Mouse (Mus musculus) hindbrain, embryonic 11.5 days (tissue): ENCODE results near the gene Cass4. TPM values are rescaled to one million over a fixed set of nuclear protein-coding genes. Genes with fewer than 3 reads are reported as not detected.

Source experiments
- ATAC-seq: fragments of 200-750 bp; cut with Nextera tagmentation; 2 replicates; pipeline ENCODE4 v1.8.0; 2017; ENCODE audit warnings: mild to moderate bottlenecking, moderate TSS enrichment, moderate library complexity; ENCODE audit not compliant: low FRiP score
- DNase-seq: peaks from one replicate; pipeline ENCODE4 v3.0.0-alpha.2; 2015; ENCODE audit warnings: low spot score
- H3K27ac ChIP-seq: fragments of 300-500 bp; sonication (generic); 2 replicates; pipeline ENCODE4 v1.5.1; 2014; ENCODE audit warnings: mild to moderate bottlenecking, low read depth, low read length
- H3K27me3 ChIP-seq: fragments of 300-500 bp; sonication (generic); 2 replicates; pipeline ENCODE4 v1.6.1; 2014; ENCODE audit warnings: mild to moderate bottlenecking, low read length, moderate library complexity, mixed read lengths; ENCODE audit not compliant: control insufficient read depth, insufficient read depth
- H3K36me3 ChIP-seq: fragments of 300-500 bp; sonication (generic); 2 replicates; pipeline ENCODE4 v1.6.1; 2014; ENCODE audit warnings: mild to moderate bottlenecking, low read length, moderate library complexity, mixed read lengths; ENCODE audit not compliant: control insufficient read depth, insufficient read depth
- H3K4me1 ChIP-seq: fragments of 300-500 bp; sonication (generic); replicated peaks from 2 replicates; pipeline ENCODE4 v1.6.1; 2014; ENCODE audit warnings: low read length, mixed read lengths; ENCODE audit not compliant: control insufficient read depth, insufficient read depth
- H3K4me2 ChIP-seq: fragments of 300-500 bp; sonication (generic); replicated peaks from 2 replicates; pipeline ENCODE4 v1.6.1; 2014; ENCODE audit warnings: mild to moderate bottlenecking, low read depth, low read length
- H3K4me3 ChIP-seq: fragments of 300-500 bp; sonication (generic); 2 replicates; pipeline ENCODE4 v1.5.1; 2014; ENCODE audit warnings: low read depth, low read length
- H3K9ac ChIP-seq: fragments of 300-500 bp; sonication (generic); 2 replicates; pipeline ENCODE4 v1.6.1; 2014; ENCODE audit warnings: low read depth, low read length
- H3K9me3 ChIP-seq: fragments of 300-500 bp; sonication (generic); 2 replicates; pipeline ENCODE4 v1.6.1; 2016; ENCODE audit warnings: low read length; ENCODE audit not compliant: control insufficient read depth
- WGBS: fragments of 180-500 bp; shearing (Covaris S2); extraction: QIAGEN DNeasy Blood & Tissue Kit; methylation state at CpG from one replicate; pipeline ENCODE4 v1.1.7; 2014; 5-methylcytosine and 5-hydroxymethylcytosine counted together
- polyA plus RNA-seq: library from polyadenylated mRNA; unstranded; fragments of >200 nt; fragmentation: Nextera tagmentation; extraction: Ambion mirVana; gene quantifications from 2 replicates; pipeline ENCODE4 v1.2.1, GENCODE M21; 2014

The Cass4 gene
- polyA plus RNA-seq: 0.12 and 0.40 TPM in 2 replicates

DNA sequence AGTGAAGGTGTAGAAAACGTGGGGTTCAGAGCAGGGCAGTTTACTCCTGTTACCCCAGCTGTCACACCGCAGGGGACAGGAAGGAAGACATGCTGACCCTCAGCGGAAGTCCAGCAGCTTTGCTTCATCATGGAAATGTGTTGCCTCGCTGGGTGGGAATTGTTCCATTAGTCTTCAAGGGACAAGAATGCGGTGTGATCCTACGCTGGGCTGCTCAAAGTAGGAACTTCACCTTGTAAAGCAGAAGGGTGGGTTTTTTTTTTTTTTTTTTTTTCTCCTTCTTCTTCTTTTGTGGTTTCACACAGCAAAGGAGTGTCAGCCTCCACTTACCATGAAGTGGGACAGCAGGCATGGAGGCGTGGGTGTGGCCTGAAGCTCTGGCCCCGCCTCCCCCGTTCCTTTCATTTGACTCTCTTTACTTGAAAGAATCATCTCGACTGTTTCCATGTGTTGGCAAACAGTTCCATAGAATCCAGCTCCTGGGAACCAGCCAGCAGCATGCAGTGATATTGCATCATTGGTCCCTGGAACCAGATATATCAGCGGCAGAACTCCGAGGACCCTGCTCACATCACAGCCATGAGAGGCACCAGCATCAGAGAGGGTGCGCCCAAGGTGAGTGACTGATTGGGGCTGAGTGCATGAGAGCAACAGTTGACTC is at the start of gene Cass4:
Gene Cass4, plus strand, starts transcription at position 404 of the 661 bp plus-strand sequence.
- no peak within 1 kb of the TSS for H3K4me2 ChIP-seq
- ATAC-seq: no peak
- WGBS: 32% methylated on average over 13 of the region's 13 CpGs

DNA sequence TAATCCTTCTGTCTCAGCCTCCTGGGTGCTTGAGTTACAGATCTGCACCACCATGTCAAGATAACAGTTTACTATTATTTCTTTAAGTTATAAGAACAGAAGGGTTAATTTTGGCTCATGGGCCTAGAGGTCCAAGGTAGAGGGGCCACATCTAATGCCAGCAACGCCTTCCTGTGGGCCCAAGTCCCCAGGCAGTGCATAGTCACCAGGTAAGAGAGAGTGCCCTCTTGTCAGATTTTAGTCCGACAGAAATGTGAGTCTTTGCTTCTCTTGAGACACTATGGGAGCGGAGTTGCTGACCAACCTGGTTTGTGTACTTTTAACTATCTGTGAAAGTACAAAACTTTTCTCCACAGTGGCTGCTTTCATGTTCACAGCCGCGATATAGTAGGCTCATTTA is 48.9 kb upstream of the Cass4 start:
- Histone ChIP-seq H3K4me1 (0 out of 2 replicates have a peak, but pooled peaks cover 2% of the 10 kb centered on the region), H3K4me2 (peak overlapping the region; percentile 97), H3K27me3 (no peaks in the 10 kb centered on the region), H3K9me3 (no peaks in the 10 kb centered on the region), H3K27ac (no peak overlapping the region), H3K9ac (no peak overlapping the region), H3K36me3 (no peaks in the 10 kb centered on the region), H3K4me3 (no peak overlapping the region)
- WGBS: 39% methylated on average over 5 of the region's 5 CpGs
- no peak for DNase-seq
- peak; percentile 1; the same call in 1 of the 2 replicates for ATAC-seq

More for the DNA sequence above, at the start of gene Cass4:
- H3K9ac ChIP-seq: no peak within 1 kb of the TSS
- no peaks in the 10 kb centered on the region for H3K36me3 ChIP-seq
- H3K4me3 ChIP-seq: no peak within 1 kb of the TSS
- no peaks in the 10 kb centered on the region for H3K27me3 ChIP-seq
- no peak within 1 kb of the TSS for H3K27ac ChIP-seq
- DNase-seq: no peak
- H3K9me3 ChIP-seq: no peaks in the 10 kb centered on the region
- no peaks in the 10 kb centered on the region for H3K4me1 ChIP-seq

DNA sequence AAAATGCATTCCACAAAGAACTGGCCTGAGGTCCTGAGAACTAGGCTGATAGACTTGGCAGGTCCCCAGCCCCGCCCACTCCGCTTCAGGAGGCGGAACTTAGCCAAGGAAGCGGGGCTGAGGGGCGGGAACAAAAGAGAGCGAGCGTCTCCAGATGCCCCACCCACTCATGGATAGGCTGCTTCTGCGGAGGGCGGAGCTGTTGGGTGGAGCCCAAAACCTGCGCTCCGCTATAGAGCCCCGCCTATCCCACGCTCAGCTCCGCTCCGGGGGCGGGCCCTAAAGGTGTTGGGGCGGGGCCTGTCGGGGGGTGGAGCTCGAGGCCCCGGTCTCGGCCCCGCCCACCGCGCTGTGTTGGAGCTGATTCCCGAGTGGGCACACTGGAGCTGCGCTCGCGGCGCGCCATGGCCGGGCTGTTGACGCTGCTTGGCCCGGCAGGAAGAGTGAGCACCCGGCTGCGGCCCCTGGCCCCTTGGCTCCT is 48.3 kb upstream of the Cass4 start, which contains the start of gene Fam210b:
Gene Fam210b, plus strand, starts transcription at position 308 of the 481 bp plus-strand sequence.
- 2% methylated on average over 35 of the region's 35 CpGs for WGBS
- Histone ChIP-seq H3K27me3 (no peaks in the 10 kb centered on the region), H3K9ac (peak within 1 kb of the TSS; percentile 78), H3K4me2 (peak within 1 kb of the TSS; percentile 97), H3K27ac (0 out of 2 replicates have a peak within 1 kb of the TSS, but pooled peaks have one; percentile 24), H3K9me3 (no peaks in the 10 kb centered on the region), H3K4me3 (peak within 1 kb of the TSS; percentile 66), H3K4me1 (0 out of 2 replicates have a peak, but pooled peaks cover 2% of the 10 kb centered on the region), H3K36me3 (no peaks in the 10 kb centered on the region)
- DNase-seq (peak; percentile 98), ATAC-seq (peak; percentile 96)

DNA sequence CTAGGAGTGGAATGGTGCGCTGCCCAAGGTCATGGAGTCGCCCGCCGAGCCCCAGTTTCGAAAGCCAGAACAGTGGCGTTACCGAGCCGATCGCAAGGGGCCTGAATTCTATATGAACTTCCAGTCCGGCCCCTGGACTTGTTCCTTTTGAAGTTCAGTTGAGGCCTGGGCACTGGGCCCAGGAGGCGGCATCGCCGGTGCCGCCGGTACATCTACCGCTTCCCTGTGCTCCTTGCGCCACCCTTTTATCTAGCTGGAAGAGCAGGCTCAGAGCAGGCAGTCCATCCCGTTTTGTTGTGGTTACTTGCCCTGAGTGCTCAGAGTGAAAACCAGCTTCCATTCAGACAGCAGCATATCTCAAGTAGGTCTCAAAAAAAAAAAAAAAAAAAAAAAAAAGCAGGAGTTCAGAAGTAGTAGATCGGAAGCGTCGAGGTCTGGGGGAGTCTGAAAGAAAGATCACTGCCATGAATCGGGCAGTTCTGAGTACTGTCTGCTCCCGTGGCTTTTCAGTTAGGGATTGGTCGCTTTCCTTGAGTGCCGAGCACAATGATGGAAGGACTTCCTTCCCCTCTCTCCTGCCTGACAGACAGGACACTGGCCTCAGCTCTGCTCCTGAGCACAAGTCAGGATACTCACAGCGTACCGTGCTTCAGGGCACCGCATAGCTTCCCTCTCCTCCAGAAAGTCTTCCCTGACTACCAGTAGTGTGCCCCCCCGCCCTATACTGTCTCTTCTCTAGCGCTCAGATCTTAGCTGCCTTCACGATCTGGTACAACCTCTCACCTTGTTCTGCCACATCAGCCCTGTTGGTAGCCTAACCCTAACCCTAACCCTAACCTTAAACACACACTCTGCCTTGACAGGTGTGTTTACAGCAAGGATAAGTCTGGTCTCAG is 47.3 kb upstream of the Cass4 start:
- Histone ChIP-seq H3K9me3 (no peaks in the 10 kb centered on the region), H3K36me3 (no peaks in the 10 kb centered on the region), H3K4me2 (peak overlapping the region; percentile 97), H3K9ac (peak overlapping the region; percentile 78), H3K27ac (0 out of 2 replicates have a peak overlapping the region, but pooled peaks have one; percentile 14), H3K4me3 (peak overlapping the region; percentile 66), H3K27me3 (no peaks in the 10 kb centered on the region), H3K4me1 (0 out of 2 replicates have a peak, but pooled peaks cover 2% of the 10 kb centered on the region)
- DNase-seq: peak; percentile 45
- WGBS: 10% methylated on average over 31 of the region's 31 CpGs
- no peak; the same call in none of the 2 replicates for ATAC-seq

DNA sequence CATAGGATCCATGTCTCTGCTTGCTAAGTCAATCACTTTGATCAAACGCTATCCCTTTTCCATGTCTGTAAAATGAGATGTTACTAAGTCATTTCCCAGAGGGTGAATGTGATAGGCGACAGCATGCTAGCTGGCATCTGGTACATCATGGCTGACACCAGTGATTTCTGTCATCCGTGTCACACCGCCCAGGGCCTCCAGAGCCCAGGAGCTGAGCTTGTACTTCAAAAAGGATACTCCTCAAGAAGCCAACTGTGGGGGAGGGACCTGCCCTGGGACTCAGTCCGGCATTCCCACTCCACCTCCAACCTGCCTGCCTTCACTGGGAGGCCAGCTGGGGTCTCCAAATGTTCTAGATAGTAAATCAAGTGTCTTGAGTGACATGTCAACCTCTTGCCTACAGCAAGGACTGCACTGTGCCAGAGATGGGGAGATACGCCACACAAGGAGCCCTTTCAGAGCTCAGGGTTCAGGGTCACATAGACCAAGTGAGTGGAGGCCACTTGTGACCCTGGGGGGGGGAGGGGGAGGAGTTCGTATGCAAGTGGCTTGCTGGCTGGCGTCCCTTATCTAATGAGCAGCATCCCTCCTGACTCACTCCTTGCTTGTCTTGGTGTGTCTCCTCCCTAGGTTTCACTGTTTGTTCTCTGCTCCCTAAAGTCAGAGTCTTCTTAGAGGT is 46.5 kb upstream of the Cass4 start:
- H3K9me3 ChIP-seq: no peaks in the 10 kb centered on the region
- H3K4me3 ChIP-seq: peak overlapping the region; percentile 66
- H3K4me1 ChIP-seq: 0 out of 2 replicates have a peak, but pooled peaks cover 2% of the 10 kb centered on the region
- ATAC-seq (no peak), DNase-seq (no peak)
- 64% methylated on average over 8 of the region's 8 CpGs for WGBS
- H3K36me3 ChIP-seq: no peaks in the 10 kb centered on the region
- 0 out of 2 replicates have a peak overlapping the region, but pooled peaks have one; percentile 14 for H3K27ac ChIP-seq
- peak overlapping the region; percentile 97 for H3K4me2 ChIP-seq
- no peaks in the 10 kb centered on the region for H3K27me3 ChIP-seq
- no peak overlapping the region; the same call in 1 of the 2 replicates for H3K9ac ChIP-seq

DNA sequence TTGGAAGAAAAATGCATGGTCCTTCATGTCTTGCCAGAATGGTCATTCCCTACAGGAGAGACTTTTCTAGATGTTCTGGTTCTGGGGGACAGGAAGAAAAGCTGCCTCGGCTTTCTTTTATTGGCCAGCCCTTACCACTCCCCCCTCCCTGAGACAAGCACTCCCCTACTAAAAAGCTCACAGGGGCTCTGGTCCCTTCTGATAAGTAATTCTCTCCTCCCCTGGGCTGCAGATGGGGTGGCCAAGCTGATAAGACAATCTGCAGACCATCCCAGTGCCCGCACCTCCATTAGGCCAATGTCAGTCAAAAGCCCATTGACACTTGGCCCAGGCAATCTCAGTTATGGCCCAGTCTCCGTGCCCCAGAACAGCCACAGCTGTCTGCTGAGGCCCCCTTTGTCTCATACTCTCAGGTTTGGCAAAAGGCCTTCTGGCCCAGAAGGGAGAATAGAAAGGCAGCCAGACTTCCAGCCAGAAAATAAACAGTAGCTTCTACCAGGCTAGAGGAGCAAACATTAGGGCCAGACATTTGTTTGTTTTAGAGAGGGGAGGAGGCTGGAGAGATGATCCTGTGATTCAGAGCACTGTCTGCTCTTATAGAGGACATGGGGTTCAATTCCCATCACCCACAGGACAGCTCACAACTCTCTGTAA is 45.2 kb upstream of the Cass4 start:
- no peak overlapping the region for H3K4me3 ChIP-seq
- no peaks in the 10 kb centered on the region for H3K9me3 ChIP-seq
- H3K27me3 ChIP-seq: no peaks in the 10 kb centered on the region
- no peak overlapping the region for H3K9ac ChIP-seq
- peak overlapping the region; percentile 63; the same call in 1 of the 2 replicates for H3K27ac ChIP-seq
- ATAC-seq (no peak), DNase-seq (no peak)
- WGBS: 68% methylated on average over 3 of the region's 3 CpGs
- no peak overlapping the region for H3K4me2 ChIP-seq
- H3K4me1 ChIP-seq: 0 out of 2 replicates have a peak, but pooled peaks cover 2% of the 10 kb centered on the region
- H3K36me3 ChIP-seq: no peaks in the 10 kb centered on the region

DNA sequence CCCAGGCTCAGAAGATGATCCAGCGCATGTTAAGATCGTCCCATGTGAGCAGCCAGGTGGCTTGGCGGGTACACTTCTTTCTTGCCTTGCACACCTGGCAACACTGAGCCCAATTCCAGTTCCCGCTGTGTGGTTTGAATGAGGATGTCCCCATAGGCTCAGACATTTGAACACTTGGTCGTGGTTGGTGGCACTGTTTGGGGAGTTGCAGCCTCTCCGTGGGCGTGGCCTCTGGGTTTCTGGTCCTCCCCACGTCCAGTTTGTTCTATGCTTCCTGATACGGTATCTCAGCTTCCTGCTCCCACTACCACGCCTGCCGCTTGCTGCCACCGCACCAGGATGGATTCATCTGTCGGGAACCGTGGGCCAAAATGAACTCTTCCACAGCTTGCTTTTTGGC is 43.8 kb upstream of the Cass4 start:
- DNase-seq: no peak
- no peaks in the 10 kb centered on the region for H3K9me3 ChIP-seq
- no peak overlapping the region for H3K9ac ChIP-seq
- no peak overlapping the region for H3K27ac ChIP-seq
- 79% methylated on average over 14 of the region's 14 CpGs for WGBS
- no peak for ATAC-seq
- 0 out of 2 replicates have a peak, but pooled peaks cover 2% of the 10 kb centered on the region for H3K4me1 ChIP-seq
- H3K4me2 ChIP-seq: no peak overlapping the region
- no peaks in the 10 kb centered on the region for H3K27me3 ChIP-seq
- H3K4me3 ChIP-seq: no peak overlapping the region
- no peaks in the 10 kb centered on the region for H3K36me3 ChIP-seq
